Mouse (Mus musculus) CH12.LX (cell line): ENCODE data around the gene Alyref.

ENCODE experiments used
- CHD2 ChIP-seq: IDR thresholded peaks from 2 replicates; pipeline ENCODE4 v1.6.1; 2011; ENCODE audit warnings: low read length, improper control_type of control experiment
- CTCF ChIP-seq, 2 experiments: IDR thresholded peaks in 1 of 2; conservative IDR thresholded peaks in 1 of 2; 2 replicates each; pipeline ENCODE4 v1.5.1; 2011 to 2012; ENCODE audit warnings: low read depth in 2 of 2, low read length in 2 of 2, improper control_type of control experiment in 1 of 2, inconsistent platforms in 1 of 2, mild to moderate bottlenecking in 1 of 2, moderate library complexity in 1 of 2
- E2F4 ChIP-seq: IDR thresholded peaks from 2 replicates; pipeline ENCODE4 v1.6.1; 2011; ENCODE audit warnings: low read depth, low read length, improper control_type of control experiment; ENCODE audit not compliant: insufficient replicate concordance
- ELF1 ChIP-seq: IDR thresholded peaks from 2 replicates; pipeline ENCODE4 v1.6.1; 2014; ENCODE audit warnings: low read depth, mild to moderate bottlenecking, inconsistent platforms, low read length, improper control_type of control experiment
- EP300 ChIP-seq: IDR thresholded peaks from 2 replicates; pipeline ENCODE4 v1.6.1; 2011; ENCODE audit warnings: low read length, improper control_type of control experiment
- IRF4 ChIP-seq: IDR thresholded peaks from 2 replicates; pipeline ENCODE4 v1.6.1; 2014; ENCODE audit warnings: low read depth, mild to moderate bottlenecking, inconsistent platforms, low read length, improper control_type of control experiment
- KAT2A ChIP-seq: IDR thresholded peaks from 2 replicates; pipeline ENCODE4 v1.6.1; 2012; ENCODE audit warnings: low read length, improper control_type of control experiment, inconsistent platforms; ENCODE audit not compliant: insufficient replicate concordance
- MAFK ChIP-seq: IDR thresholded peaks from 2 replicates; pipeline ENCODE4 v1.6.1; 2011; ENCODE audit warnings: low read length, improper control_type of control experiment; ENCODE audit not compliant: insufficient replicate concordance
- MXI1 ChIP-seq: IDR thresholded peaks from 2 replicates; pipeline ENCODE4 v1.6.1; 2011; ENCODE audit warnings: mild to moderate bottlenecking, low read depth, low read length, improper control_type of control experiment
- NRF1 ChIP-seq: IDR thresholded peaks from 2 replicates; pipeline ENCODE4 v1.6.1; 2014; ENCODE audit warnings: low read depth, mild to moderate bottlenecking, inconsistent platforms, low read length, improper control_type of control experiment, moderate library complexity
- POLR2A ChIP-seq: IDR thresholded peaks from 2 replicates; pipeline ENCODE4 v1.6.1; 2011; ENCODE audit warnings: low read depth, mild to moderate bottlenecking, improper control_type of control experiment, low read length
- ZMIZ1 ChIP-seq: IDR thresholded peaks from 2 replicates; pipeline ENCODE4 v1.6.1; 2012; ENCODE audit warnings: low read depth, mild to moderate bottlenecking, inconsistent platforms, low read length, improper control_type of control experiment

GRCm38 (mm10) chr11:120618619-120619535, 20.7 kb upstream of the Alyref start:
- TF ChIP-seq EP300: no peak
- TF ChIP-seq CHD2: no peak
- TF ChIP-seq CTCF (conservative IDR thresholded peaks at IDR 0.05 in 1 of 2, IDR thresholded peaks at IDR 0.05 in 1 of 2; ENCODE audit: low read depth in 2 of 2, low read length in 2 of 2): no peak
- TF ChIP-seq POLR2A: no peak
- no peak for TF ChIP-seq MAFK
- no peak for TF ChIP-seq ELF1
- TF ChIP-seq ZMIZ1: no peak
- TF ChIP-seq MXI1: no peak
- no peak for TF ChIP-seq IRF4
- TF ChIP-seq E2F4: no peak
- TF ChIP-seq KAT2A: no peak
- TF ChIP-seq NRF1: no peak
